Mouse (Mus musculus): ENCODE measurements around the gene Klhl26.
"Not testable (repeated sequence)": the region's sequence is repeated elsewhere in the genome, so short reads cannot be mapped to it uniquely, and the experiment has no call there.

The Klhl26 gene

GRCm38 (mm10) chr8:70476333-70477268 is at the start of gene Klhl26:
TSS of gene Klhl26 (minus strand) at chr8:70476968.
- peak; percentile 83 to 90 for DNase-seq (ENCODE audit: low spot score in 2 of 2)

GRCm38 (mm10) chr8:70522592-70523403 is 46.0 kb upstream of the Klhl26 start:
- peak; percentile 92 to 93 for DNase-seq (ENCODE audit: low spot score in 2 of 2)

- no peak for DNase-seq (ENCODE audit: low spot score in 2 of 2)
Observed at GRCm38 (mm10) chr8:70519606-70520005, 42.8 kb upstream of the Klhl26 start.

GRCm38 (mm10) chr8:70519043-70519442 is 42.3 kb upstream of the Klhl26 start:
- DNase-seq (ENCODE audit: low spot score in 2 of 2) = no peak

DNA sequence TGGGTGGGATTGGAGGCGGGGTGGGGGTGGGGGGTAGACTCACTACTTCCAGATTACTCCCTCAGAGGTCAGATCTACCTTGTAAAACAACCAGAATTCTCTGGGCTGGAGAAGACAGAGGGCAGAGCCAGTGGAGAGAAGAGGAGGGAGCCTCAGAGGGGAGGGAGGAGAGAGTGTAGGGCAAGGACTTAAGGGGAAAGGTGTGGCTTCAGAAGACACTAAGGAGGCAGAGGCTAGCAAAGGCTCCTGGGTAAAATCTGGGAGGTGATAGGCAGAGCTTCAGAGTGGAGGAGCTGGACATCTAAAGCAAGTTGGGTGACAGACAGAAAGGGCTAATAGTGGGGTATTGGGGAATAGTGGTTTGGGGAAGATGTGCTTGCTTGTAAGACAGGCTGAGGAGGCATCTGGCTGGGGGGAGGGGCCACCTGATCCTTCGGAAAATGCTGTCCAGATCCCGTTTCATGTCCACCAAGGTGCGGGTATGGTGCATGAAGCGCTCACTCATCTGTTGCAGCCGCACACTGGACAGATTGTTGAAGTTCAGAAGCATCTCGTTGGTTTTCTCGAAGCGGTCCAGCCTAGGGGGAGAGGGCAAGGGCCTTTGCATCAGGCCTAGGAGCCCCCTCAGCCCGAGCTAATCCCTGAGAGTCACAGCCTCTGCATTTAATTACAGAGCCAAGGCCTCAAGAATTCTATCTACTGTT is 41.3 kb upstream of the Klhl26 start:
- no peak for DNase-seq (ENCODE audit: low spot score in 2 of 2)

- DNase-seq (ENCODE audit: low spot score in 2 of 2) = no peak
Observed at GRCm38 (mm10) chr8:70513441-70513840, 36.7 kb upstream of the Klhl26 start.

DNA sequence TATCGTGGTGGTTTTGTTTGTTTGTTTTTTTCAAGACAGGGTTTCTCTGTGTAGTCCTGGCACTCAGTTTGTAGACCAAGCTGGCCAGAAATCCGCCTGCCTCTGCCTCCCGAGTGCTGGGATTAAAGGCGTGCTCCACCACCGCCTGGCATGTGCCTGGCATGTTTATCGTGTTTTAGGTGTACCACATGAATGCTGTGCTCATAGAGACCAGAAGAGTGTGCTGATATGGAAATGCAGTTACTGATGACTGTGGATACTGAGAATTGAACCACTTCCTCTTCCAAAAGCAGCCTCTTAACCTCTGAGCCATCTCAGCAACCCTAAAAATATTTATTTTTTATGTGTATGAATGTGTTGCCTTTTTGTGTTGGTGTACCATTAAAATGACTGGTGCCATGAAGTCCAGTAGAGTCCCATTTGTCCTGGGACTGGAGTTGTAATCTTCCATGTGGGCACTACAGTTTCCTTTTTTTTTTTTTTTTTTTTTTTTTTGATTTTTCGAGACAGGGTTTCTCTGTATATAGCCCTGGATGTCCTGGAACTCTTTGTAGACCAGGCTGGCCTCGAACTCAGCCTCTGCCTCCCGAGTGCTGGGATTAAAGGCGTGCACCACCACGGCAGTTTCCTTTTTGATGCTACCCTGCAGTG is 35.6 kb upstream of the Klhl26 start:
- no peak for DNase-seq (ENCODE audit: low spot score in 2 of 2)

DNA sequence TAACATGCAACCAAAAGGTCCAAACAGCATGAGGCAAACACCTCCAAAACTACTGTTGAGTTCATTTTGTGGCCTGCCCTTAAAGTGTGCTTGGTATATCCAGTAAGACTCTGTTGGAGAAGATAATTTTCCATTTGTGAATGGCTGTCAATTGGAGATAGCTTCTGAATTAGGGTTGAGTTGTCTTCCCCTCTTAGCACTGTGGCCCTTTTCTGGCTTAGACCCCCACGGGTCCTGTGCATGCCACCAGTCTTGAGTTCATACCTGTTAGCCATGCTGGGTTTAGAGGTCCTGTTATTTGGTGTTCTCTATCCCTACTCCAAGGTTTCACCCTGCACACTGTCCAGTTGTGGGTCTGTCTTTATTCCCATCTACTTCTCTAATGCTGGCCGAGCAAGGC is 35.0 kb upstream of the Klhl26 start:
- no peak for DNase-seq (ENCODE audit: low spot score in 2 of 2)

DNA sequence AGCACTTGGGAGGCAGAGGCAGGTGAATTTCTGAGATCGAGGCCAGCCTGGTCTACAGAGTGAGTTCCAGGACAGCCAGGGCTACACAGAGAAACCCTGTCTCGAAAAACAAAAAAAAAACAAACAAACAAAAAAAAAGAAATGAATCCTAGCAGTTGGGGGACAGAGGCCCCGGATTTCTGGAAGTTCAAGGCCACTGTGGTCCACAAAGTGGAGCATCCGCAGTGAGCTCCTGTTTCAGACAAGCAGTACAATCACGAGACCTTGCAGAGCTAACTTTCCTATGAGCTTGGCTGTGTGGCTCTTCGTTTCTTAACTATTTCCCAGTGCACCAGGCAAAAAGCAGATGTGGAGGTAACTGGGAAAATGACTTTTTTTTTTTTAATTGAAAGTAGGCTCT is 34.4 kb upstream of the Klhl26 start:
- not testable (repeated sequence) for DNase-seq (ENCODE audit: low spot score in 2 of 2)

- DNase-seq (ENCODE audit: low spot score in 2 of 2) = peak; percentile 95 to 97
Observed at GRCm38 (mm10) chr8:70510228-70510915, 33.6 kb upstream of the Klhl26 start, which contains the start of gene Uba52. TSS of gene Uba52 (minus strand) at chr8:70510801.

GRCm38 (mm10) chr8:70509281-70509952 is 32.6 kb upstream of the Klhl26 start:
- DNase-seq (ENCODE audit: low spot score in 2 of 2) = no peak

- DNase-seq (ENCODE audit: low spot score in 2 of 2) = no peak
Observed at GRCm38 (mm10) chr8:70507027-70507393, 30.2 kb upstream of the Klhl26 start.

GRCm38 (mm10) chr8:70506328-70507026 is 29.7 kb upstream of the Klhl26 start, which contains the start of gene Rex1bd:
TSS of gene Rex1bd (minus strand) at chr8:70506752.
- DNase-seq (ENCODE audit: low spot score in 2 of 2) = peak; percentile 84 to 87

- no peak for DNase-seq (ENCODE audit: low spot score in 2 of 2)
Observed at GRCm38 (mm10) chr8:70505698-70506327, 29.0 kb upstream of the Klhl26 start.

DNA sequence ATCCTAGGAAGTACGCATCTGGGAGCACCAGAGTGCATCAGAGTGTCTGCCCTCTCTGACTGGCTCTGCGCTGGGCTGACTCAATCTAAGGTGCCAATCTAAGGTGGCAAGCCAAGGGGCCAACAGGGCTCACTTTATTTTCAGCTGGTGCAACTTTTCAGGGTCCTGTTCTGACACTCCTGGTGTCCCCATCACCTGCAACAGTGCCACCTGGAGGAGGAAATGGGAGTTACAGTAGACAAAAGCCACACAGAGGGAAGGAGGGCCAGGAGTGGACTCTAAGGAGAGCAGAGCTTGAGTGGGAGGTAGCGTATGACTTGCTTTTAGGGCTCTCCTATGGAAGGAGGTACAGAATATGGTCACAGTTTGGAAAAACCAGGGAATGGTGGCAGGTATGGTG is 28.1 kb upstream of the Klhl26 start:
- peak in 1 of 2 experiments; percentile 74 for DNase-seq (ENCODE audit: low spot score in 2 of 2)

GRCm38 (mm10) chr8:70504291-70504716 is 27.5 kb upstream of the Klhl26 start:
- peak in 1 of 2 experiments; percentile 45 for DNase-seq (ENCODE audit: low spot score in 2 of 2)

DNA sequence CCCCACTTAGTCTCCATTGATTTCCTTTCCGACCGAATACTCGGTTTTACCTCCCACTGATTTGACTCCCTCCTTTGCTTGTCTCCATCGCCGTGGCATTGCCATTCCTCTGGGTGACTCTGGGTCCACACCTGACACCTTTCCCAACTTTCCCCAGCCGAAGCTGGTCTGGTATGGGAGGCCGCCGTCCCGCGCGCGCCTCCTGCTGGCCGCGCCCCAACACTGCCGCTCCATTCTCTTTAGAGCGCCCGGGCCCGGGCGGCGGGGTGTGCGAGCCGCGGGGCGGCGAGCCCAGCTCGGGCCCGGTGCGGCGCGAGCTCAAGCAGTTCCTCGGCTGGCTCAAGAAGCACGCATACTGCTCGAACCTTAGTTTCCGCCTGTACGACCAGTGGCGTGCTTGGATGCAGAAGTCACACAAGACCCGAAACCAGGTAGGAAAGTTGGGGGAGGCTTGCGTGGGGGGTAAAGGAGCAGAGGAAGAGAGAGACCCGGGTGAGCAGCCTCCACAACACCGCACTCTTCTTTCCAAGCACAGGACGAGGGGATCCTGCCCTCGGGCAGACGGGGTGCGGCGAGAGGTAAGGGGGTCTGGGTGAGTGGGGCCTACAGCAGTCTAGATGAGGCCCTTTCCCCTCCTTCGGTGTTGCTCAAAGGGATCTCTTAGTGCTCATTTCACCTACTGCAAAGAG is 26.4 kb upstream of the Klhl26 start:
- DNase-seq (ENCODE audit: low spot score in 2 of 2) = no peak

DNA sequence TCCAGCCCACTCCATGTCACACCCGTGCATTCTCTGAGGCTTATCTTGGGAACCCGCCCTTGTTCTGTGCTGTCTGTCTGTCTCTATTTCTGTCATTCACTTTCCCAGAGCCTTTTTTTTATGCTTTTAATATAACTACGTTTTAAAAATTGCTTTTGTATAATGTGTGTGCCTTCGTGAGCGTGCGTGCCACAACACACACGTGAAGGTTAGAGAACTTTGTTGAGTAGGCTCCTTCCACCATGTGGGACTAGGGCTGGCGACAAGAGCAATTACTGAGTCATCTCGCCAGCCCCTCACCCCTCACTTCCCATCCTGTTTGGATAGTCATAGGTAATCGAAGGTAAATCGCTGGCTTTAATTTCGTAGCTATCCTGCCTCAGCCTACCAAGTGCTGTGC is 25.8 kb upstream of the Klhl26 start:
- DNase-seq (ENCODE audit: low spot score in 2 of 2) = no peak

All from frontal cortex, postnatal 14 days (tissue).